Mouse (Mus musculus) C2C12 (cell line): ENCODE data around the gene Kalrn. TPM values are rescaled to one million over a fixed set of nuclear protein-coding genes. Genes with fewer than 3 reads are reported as not detected.

Experiments used
- H3K27me3 ChIP-seq: one replicate; pipeline ENCODE4 v1.6.1; 2011; ENCODE audit not compliant: control insufficient read depth, insufficient read depth, insufficient read length
- H3K36me3 ChIP-seq: one replicate; pipeline ENCODE4 v1.6.1; 2011; ENCODE audit not compliant: control insufficient read depth, insufficient read depth
- H3K4me3 ChIP-seq: one replicate; pipeline ENCODE4 v1.5.1; 2011; ENCODE audit warnings: mild to moderate bottlenecking, control low read depth; ENCODE audit not compliant: poor library complexity, insufficient read depth, severe bottlenecking
- H3K79me2 ChIP-seq: one replicate; pipeline ENCODE4 v1.6.1; 2011; ENCODE audit not compliant: control insufficient read depth, insufficient read depth
- H3K79me3 ChIP-seq: one replicate; pipeline ENCODE4 v1.6.1; 2011; ENCODE audit warnings: low read depth, control low read depth
- H3ac ChIP-seq: one replicate; pipeline ENCODE3; 2011; ENCODE audit warnings: low read depth; ENCODE audit not compliant: control insufficient read depth, insufficient read length
- CEBPB ChIP-seq: IDR thresholded peaks from one replicate; pipeline ENCODE4 v1.6.1; 2011; ENCODE audit warnings: low read depth, mild to moderate bottlenecking, control low read depth, moderate library complexity
- CTCF ChIP-seq: IDR thresholded peaks from one replicate; pipeline ENCODE4 v1.5.1; 2011; ENCODE audit not compliant: control insufficient read depth, insufficient read depth, insufficient read length
- FOSL1 ChIP-seq: IDR thresholded peaks from one replicate; pipeline ENCODE4 v1.8.0; 2011; ENCODE audit warnings: mild to moderate bottlenecking, low read length; ENCODE audit not compliant: poor library complexity, insufficient read depth, severe bottlenecking
- MAX ChIP-seq: IDR thresholded peaks from one replicate; pipeline ENCODE4 v1.6.1; 2011; ENCODE audit warnings: mild to moderate bottlenecking, control low read depth
- MYOD1 ChIP-seq: IDR thresholded peaks from one replicate; pipeline ENCODE4 v1.6.1; 2011; ENCODE audit warnings: low read depth; ENCODE audit not compliant: control insufficient read depth, insufficient read length
- MYOG ChIP-seq: IDR thresholded peaks from one replicate; pipeline ENCODE4 v1.6.1; 2011; ENCODE audit not compliant: control insufficient read depth, insufficient read length; ENCODE audit errors: extremely low read depth
- USF1 ChIP-seq: IDR thresholded peaks from one replicate; pipeline ENCODE4 v1.6.1; 2011; ENCODE audit warnings: low read depth, mild to moderate bottlenecking, control low read depth, moderate library complexity
- polyA plus RNA-seq: library from polyadenylated mRNA; unstranded; fragments of >200 nt; fragmentation: generic; extraction: Trizol; gene quantifications from one replicate; pipeline ENCODE4 v1.2.1, GENCODE M21; 2012; ENCODE audit warnings: missing spikeins

Kalrn gene
- polyA plus RNA-seq, 1 experiment, result 8.6 TPM

DNA sequence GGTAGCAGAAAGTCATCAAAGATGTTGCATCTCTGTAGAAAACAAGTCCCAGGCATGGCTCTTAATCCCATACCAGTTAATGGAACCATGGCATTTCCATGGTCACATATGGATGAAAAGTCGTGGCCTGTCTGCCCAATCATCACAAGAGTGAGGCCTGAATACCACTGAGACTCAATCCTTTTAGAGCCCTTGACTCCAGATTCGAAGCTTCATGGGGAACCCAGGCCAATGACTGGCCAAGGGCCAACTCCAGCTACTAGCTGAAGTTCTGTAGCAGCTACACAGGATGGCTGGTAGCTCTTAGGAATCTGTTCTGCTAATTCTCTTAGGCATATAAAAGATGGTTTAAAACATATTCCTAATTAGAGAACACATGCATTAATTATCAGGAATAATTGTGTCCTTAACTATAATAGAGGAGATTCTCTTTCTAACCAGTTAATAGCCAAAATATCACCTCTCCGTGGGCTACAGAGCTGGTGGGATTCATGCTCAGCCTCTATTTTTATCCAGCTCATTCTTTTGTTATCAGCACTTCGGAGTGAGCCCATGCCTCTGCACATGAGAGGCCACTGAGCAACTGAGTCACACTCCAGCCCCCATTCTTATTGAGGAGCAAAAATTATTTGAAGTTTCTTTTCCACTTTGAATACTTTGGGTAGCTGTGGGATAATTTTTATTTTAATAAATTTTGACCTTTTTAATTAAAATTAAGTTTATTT is 252.1 kb downstream of the Kalrn start:
- no peak for TF ChIP-seq MYOD1
- TF ChIP-seq CEBPB, result no peak
- no peak for TF ChIP-seq USF1
- TF ChIP-seq MAX, result no peak
- Histone ChIP-seq H3K79me2 (no peaks in the 10 kb centered on the region), H3K79me3 (no peaks in the 10 kb centered on the region), H3K4me3 (no peak overlapping the region), H3K27me3 (no peaks in the 10 kb centered on the region), H3ac (no peak overlapping the region), H3K36me3 (no peaks in the 10 kb centered on the region)

DNA sequence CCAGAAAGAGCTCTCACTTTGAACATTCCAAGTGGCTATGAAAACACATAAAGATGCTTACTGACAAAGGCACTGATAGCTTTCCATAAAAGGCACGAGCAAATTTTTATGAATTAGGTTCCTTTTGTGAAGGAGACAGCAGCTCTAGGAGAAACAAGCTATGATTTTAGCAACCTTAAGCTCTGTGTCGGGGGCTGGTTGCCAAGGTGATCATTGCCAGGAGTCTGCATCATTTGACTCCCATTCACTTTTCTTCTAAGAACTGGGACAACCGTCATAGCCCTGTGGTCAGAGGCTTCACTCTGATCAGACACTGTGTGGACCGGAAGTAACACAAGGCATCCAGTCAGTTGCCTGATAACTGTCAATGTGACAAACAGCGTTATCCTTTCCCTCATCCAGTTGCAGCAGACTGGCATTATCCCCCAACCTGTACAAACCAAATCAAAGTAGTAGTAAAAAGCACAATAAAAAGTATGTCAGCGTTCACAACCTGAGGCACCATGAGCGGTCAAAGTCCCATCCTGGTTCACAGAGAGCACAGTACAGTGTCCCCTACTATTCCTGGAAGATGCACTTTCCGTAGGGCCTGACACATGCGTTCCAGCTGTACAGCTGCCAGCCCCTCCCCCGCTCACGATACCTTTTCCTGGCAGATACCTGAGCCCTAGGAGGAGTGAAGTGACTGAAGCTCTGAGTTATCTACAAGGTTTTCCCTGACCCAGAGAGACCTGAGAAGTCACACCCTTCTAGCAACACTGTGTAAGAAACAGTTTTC is 253.1 kb downstream of the Kalrn start:
- no peak overlapping the region for H3K4me3 ChIP-seq
- no peaks in the 10 kb centered on the region for H3K36me3 ChIP-seq
- no peaks in the 10 kb centered on the region for H3K79me3 ChIP-seq
- no peaks in the 10 kb centered on the region for H3K79me2 ChIP-seq
- no peaks in the 10 kb centered on the region for H3K27me3 ChIP-seq
- H3ac ChIP-seq, result no peak overlapping the region
- TF ChIP-seq MYOD1 (no peak), MAX (no peak), CTCF (no peak), MYOG (no peak), CEBPB (no peak), FOSL1 (no peak), USF1 (no peak)

DNA sequence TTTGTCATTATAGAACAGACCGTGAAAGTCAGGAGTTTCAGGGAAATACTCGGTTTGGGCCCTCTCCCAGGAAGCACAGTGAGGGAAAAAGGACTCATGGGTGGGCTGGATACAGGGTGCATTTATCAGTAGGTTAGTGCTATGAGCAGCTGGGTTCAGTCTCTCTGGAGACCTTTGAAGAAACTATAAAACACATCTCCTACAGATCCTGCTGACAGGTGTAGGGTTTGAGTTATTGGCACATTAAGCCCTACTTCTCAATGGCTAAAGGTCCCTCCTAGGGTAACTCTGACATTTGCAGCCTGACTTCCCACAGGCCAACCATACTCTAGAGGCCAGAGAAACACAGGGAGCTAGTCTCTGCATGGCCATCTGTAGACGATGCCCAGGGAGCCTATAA is 256.2 kb downstream of the Kalrn start:
- H3K36me3 ChIP-seq, result peaks cover 3% of the 10 kb centered on the region
- H3K4me3 ChIP-seq, result no peak overlapping the region
- TF ChIP-seq CEBPB (no peak), CTCF (no peak), FOSL1 (no peak), MYOG (no peak), USF1 (no peak), MAX (no peak), MYOD1 (no peak)
- no peaks in the 10 kb centered on the region for H3K79me3 ChIP-seq
- H3ac ChIP-seq, result no peak overlapping the region
- H3K79me2 ChIP-seq, result no peaks in the 10 kb centered on the region
- no peaks in the 10 kb centered on the region for H3K27me3 ChIP-seq

DNA sequence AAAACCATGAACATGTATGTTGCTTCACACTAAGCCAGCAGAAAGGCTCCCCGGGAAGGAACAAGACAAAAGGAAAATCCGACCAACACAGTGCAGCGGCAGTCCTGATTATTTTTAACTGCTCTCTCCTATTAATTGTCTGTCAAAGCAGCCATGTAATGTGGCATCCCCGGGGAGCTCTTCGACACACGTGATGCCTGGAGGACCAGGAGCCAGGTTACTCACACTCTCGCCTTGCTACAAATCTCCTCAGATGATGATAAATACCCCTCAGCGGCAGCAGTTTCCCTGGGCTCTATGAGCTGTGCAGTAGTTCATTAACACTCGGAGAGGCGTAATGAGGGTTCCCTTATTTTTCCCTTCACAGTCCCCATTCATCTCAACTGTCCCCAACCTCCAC is 257.1 kb downstream of the Kalrn start:
- H3K79me3 ChIP-seq, result no peaks in the 10 kb centered on the region
- no peak overlapping the region for H3K4me3 ChIP-seq
- H3K27me3 ChIP-seq, result no peaks in the 10 kb centered on the region
- peaks cover 3% of the 10 kb centered on the region for H3K36me3 ChIP-seq
- H3K79me2 ChIP-seq, result no peaks in the 10 kb centered on the region
- no peak overlapping the region for H3ac ChIP-seq
- TF ChIP-seq MAX (no peak), CEBPB (no peak), MYOG (no peak), FOSL1 (no peak), CTCF (no peak), USF1 (no peak), MYOD1 (no peak)

DNA sequence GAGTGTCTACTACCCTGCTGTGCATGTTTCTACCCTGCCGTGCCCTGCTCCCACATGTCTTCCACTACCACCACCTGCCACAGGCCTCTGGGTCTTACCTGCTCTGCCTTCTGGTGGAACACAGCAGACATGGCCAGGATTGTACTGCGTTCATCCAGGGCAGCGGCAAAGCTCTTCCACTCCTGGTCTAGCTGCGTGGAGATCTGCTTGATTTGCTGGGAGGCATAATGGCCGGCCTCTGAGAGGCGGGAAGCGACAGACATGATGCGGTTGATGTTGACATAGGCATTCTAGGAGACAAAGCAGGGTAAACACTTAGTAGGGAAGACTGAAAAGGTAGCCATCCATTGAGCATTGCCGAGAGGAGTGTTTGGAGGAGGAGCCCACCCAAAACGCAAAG is 259.3 kb downstream of the Kalrn start:
- TF ChIP-seq CEBPB, result no peak
- no peak for TF ChIP-seq FOSL1
- no peak for TF ChIP-seq MAX
- Histone ChIP-seq H3K4me3 (no peak overlapping the region), H3K79me2 (no peaks in the 10 kb centered on the region), H3ac (no peak overlapping the region), H3K79me3 (no peaks in the 10 kb centered on the region), H3K36me3 (peaks cover 3% of the 10 kb centered on the region), H3K27me3 (no peaks in the 10 kb centered on the region)

DNA sequence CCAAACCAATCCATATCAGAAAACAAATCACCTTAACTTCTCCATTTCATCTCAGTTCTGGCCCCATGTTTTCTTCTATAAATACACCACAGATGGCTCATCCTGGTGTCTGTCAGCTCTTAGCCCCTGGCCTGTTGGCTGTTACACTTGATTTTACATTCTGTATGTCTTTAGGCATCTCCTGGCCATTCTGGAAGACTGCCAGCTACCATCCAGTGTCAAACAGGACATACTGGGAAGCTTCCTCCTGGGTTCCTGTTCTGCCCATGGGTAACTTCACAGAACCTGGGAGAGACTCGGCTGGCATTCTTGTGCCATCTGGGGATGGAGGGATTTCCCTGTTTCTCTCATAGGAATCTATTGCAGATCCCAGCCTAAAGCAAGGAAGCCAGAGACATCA is 261.8 kb downstream of the Kalrn start:
- Histone ChIP-seq H3K79me3 (no peaks in the 10 kb centered on the region), H3K4me3 (no peak overlapping the region), H3ac (no peak overlapping the region), H3K27me3 (no peaks in the 10 kb centered on the region), H3K36me3 (peaks cover 3% of the 10 kb centered on the region), H3K79me2 (no peaks in the 10 kb centered on the region)
- no peak for TF ChIP-seq CEBPB
- no peak for TF ChIP-seq FOSL1
- no peak for TF ChIP-seq MYOG
